Mouse (Mus musculus) gastrocnemius, adult 8-10 months (tissue): ENCODE measurements at regions not wholly inside any gene's neighbourhood (a gene's known extent, or its start where the extent isn't known, plus 50 kb on each side); places are given as distances from the start of the nearest gene placed in this dataset.

Source experiments
- DNase-seq, 2 experiments: peaks; one replicate each; pipeline ENCODE4 v3.0.0; 2022; ENCODE audit warnings: low spot score in 2 of 2

DNA sequence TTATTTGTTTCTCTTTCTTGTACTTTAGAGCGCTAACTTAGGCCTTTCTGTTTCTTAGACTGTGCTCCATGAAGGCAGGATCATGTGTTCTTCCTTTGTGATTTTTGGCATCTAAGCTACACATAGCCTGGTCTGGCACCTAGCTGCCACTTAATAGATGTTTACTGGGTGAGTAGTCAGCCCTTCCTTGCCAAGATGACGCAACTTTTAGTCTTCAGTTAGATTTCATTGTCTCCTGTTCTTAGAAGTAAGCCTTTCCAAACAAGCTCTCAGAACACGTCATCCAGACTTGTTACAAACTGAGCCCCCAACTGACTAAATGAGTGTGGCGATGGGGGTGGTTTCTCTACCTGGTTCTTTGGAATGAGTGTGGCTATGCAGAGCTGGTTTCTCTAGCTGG lies 85.4 kb upstream of the Rapgef5 start:
- no peak for DNase-seq

DNA sequence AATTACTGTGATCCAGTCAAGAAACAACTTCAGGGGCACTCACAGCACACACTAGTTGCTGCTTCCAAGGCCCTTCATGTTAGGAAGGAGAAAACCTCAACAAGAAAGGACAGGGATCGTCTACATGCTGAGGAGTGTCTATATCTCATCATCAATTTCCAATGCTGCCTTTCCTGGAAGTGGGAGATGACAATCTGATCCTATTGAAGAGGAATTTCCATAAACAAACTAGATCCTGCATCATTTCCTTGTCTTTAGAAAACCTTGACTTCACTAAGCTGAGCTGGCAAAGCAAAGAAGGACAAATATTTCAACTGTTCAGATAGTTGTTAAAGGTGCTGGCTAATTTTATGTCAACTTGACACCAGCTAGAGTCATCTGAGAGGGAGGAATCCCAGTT lies 83.5 kb upstream of the Rapgef5 start:
- DNase-seq = no peak

DNA sequence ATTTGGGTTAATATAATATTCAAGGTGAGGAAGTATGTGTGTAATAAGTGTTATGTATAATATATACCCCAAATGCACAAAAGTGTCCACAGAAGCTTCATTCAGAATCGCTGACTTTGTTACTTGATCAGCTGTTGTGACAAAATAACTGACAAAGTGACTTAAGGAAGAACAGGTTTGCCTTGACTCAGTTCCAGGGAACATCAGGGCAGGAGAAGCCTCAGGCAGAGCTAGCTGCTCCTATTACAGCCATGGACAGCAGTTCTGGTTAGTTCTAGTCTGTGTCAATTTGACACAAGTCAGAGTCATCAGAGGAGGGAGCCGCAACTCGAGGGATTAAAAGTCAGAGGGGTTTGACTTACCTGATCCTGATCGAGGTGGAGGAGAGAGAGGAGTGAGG lies 79.3 kb upstream of the Rapgef5 start:
- no peak for DNase-seq

DNA sequence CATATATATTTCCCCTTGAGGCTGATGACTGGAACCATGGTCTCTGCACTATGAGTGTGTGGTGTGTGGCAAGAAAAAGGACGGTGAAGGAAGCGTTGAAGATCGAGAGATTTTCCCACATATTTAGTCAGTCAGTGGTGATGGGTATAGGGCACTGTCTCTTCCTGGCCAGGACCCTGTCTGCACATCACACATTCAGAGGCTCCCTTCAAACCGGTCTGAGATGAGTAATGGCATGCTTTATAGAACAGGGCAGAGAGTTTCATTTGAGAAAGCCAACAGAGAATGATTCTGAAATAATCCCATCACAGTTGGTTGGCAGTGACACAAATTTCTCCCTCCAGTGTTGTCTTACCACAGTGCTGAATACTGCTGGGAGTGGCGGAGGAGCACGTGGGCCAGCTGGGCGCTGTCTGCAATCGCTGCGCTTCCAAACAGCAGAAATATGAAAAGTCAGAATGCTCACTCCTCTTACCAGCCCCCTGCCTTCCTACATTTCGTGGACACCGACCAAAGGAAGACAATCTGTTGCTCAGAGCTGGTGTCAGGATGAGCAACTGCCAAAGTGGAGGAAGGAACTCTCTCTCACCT lies 77.2 kb upstream of the Rapgef5 start:
- DNase-seq = no peak

DNA sequence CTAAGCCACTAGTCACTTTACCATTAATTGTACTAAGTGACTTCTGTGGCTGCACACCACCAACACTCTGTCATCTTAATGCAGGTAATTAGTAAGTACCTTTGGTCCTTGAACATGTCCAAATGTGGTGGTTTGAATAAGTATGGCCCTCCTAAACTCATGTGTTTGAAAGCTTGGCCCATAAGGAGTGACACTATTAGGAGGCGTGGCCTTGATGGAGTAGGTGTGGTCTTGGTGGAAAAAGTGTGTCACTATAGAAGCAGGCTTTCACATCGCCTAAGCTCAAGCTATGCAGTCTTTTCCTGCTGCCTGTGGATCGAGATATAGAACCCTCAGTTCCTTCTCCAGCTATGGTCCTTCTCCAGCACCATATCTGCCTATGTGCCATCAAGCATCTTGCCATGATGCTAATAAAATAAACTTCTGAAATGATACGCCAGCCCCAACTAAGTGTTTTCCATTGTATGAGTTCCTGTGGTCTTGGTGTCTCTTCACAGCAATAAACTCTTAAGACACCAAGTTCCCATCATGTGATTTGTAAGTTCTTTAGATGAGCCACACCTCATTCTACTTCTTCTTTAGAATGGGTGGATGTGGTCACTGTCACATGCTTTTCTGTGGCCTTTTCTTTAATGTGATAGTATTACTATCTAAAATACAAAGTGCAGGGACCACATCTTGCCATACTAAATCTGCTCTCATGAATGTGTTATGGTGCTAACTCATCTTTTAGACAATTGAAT lies 71.9 kb upstream of the Rapgef5 start:
- no peak for DNase-seq

DNA sequence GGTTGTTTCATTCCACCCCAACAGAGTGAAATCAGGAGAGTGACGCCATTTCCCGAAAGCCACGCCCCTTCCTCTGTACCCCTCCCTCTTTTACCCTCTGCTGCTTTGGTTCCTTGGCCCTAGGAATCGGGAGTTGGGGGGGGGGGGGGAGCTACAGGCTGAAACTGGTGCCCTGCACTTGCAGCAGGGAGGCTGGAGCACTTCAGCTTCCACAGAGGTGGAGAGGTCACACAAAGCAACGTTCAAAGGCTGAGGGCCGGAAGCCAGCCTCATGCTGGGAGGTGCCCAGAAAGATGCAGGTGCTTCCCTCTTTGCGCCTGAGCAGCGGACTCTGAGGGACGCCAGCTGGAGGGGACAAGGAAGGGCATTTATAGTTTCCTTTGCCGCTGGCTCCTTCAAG lies 69.1 kb upstream of the Rapgef5 start:
- no peak for DNase-seq

DNA sequence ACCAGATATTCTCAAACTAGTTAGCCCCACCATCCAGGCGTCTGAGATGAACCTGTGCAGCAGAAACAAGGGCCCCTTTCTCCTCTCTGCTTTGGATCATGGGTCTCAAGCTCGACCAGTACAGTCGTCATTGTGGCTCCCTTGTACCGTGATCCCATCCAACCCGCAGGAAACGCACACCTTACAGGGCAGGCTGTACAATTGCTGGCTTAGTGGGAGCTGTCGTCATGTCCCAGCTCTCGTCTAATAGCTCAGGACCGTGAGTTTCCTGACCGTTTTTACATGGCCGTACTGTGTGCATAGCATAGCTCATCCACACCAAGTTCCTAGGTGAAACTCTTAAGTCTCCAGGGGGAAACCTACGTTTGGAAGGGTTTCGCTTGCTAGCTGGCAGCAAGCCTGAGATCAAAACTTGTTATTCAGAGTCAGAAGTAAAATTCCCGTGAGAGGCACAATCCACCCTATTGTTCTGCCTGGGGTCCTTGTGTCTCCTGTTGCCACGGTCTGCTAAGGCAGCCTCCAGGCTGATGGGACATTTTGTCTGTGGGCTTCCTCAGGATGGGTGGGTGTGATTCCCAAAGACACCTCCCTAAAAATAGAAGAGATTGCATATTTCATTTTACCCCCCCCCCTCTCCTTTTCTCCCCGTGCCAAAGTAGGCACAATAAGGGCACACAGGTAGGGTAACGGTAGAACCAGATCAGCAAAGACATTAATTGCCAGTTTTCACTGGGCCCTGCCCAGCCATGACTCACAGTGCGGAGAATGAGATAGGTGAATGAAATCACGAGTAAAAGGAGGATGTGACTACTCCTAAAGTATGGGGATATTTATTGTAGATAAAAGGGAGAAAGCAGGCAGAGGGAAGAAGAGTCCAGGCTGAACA lies 68.2 kb upstream of the Rapgef5 start:
- DNase-seq = no peak

DNA sequence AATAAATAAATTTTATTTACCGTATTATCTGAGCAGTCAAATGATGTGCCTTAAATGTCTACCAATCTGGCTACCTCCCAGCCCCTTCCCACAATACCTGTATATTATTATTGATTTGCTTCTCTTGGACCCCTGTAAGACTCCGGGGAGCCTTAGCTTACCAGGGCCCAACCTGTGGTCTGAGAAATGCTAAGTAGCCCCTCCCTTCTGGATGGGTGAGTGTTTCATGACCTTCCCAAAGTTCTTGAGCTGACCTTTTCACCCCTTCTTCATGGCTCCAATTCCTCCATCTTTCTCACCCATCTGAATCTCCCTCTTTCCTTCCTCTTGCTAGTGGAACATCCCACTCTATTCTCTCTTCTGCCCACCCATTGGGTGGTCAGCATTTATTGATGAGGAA lies 67.2 kb upstream of the Rapgef5 start:
- DNase-seq = no peak

DNA sequence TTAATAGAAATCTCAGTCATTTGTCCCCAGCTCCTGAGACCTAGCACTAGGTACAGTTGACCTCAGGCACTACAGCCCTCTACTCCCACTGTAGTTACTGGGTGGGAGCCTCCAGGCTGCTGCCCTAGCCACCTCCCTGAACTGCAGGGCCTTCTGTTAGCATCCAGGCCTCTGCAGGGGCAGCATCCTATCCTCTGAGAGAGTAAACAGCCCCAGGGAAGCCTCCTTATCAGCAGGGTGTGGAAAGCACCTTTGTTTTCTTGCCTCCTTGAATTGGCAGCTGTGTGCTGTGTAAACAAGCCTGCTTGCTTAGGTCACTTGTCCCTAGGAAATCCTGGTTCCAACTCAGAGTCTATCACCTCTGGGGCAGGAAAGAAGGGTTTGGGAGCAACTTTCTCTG lies 66.2 kb upstream of the Rapgef5 start:
- DNase-seq = no peak

DNA sequence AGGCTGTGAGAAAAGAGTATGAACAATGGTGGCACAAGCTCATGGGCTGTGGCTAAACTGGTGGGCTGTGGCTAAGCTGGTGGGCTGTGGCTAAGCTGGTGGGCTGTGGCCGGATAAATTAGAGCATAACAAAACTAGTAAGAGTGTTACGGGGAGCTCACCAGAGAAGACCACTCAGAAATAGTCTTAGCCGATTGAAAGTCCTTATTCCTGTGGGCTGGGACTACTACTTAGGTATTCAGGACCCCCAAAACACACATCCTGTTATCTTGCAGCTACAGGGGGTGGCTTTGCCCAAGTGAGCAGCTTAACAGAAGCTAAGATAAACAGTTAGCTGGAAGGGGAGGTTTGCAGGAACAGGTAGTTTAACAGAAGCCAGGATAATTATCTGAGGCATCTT lies 65.4 kb upstream of the Rapgef5 start:
- DNase-seq = no peak

DNA sequence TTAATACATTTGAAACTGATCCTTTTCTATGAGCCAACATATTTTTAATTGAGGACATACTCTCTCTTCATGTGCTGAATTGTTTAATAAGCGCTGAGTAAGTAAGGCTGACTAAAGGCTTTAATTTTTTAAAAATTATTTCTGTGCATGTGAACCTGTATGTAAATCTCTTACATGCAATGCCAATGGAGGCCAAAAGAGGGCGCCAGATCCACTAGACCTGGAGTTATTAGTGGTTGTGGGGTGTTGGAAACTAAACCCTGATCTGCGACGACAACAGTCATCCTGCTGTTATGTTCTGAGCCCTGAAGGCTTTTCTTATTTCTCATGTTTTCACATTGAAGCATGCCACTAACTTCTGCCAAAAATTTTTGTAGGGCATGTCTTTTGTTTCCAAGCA lies 64.8 kb upstream of the Rapgef5 start:
- DNase-seq = no peak

DNA sequence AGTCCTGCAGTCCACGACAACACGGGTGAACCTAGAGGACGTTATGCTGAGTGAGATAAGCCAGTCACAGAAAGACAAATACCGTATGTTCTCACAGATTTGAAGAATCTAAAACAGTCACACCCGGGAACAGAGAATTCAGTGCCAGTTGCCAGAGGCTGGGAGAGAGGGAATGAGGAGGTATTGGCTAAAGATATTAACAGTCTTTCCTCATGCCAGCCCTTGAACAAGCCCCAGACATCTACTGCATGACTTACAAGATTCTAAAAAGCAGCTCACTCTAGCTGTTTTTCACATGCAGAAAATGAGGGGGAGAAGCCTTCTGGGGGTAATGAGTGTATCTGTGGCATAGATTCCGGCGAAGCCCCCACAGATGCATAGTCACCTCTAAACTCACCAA lies 60.5 kb upstream of the Rapgef5 start:
- no peak for DNase-seq

DNA sequence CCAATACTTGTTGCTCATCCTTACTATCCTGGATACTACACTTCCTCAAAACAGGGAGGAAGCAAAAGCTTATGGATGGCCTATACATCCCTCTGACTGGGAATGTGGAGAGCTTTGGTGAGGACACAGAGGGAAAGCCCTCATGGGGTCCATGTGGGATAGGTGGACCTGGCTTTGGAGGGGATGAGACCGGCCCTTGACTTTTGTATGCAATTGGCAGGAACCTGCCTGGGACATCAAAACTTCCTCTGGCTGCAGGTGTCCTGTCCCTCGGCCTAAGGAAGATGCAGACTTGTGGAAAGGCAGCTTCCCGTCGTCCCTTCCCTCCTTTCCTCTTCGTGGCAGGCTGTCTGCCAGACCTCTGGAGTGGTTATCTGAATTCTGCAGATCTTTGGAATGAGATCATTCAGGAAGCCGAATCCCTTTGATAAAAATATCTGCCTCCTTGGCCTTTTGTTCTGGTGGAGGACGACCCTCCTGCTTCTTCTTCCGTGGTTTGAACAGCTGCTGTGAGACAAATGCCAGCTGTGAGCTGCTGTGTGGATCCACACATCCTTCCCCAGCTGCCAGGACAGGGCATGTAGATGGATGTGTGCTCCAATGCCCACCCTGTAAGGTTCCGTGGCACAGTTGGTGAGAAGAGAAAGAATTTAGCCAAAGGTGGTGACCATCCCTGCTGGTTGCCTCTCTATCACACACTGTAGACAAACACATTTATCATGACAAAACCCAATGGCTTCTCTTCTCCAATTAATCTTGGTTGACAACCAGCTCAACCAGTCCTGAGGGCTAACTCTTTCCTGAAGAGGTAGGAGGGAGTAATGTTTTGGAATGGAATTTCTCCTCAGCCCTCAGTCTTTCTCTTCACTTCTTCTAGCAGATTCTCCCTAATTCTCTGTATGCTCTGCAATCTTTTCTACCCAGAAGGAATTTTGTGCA lies 57.9 kb upstream of the Rapgef5 start:
- no peak for DNase-seq

DNA sequence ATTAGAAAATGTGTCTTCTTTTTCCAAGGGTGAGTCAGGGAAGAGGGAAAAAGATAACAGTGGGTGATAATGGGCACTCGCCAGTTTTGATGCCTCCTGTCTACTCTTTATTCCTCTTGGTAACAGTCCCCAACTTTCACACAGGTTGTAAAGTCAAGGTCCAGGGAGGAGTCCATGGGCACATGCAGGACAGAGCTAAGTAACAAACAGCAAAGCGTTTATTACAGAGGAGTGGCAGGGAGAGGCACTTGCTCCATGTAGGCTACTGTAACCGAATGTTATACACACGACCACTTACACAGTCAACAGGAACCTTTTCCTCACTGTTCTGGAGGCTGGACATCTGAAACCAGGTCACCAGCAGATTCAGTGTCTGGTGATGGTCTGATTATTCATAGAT lies 56.7 kb upstream of the Rapgef5 start:
- DNase-seq = no peak

DNA sequence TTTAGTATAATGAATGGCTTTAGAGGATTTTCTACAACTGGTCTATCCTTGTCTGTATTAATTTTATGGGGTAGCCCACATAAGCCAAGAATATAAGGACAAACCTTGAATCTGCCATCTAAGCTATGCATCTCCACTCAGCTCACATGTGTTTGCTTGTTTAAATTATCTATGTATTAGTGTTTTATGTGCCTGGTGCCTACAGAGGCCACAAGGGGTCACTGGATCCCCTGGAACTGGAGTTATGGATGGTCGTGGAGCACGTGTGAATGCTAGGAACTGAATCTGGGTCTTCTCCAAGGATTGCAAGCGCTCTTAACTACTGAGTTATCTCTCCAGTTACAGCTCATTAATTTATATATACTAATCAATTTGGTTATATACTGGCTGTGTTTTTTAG lies 51.1 kb upstream of the Rapgef5 start:
- DNase-seq = no peak

DNA sequence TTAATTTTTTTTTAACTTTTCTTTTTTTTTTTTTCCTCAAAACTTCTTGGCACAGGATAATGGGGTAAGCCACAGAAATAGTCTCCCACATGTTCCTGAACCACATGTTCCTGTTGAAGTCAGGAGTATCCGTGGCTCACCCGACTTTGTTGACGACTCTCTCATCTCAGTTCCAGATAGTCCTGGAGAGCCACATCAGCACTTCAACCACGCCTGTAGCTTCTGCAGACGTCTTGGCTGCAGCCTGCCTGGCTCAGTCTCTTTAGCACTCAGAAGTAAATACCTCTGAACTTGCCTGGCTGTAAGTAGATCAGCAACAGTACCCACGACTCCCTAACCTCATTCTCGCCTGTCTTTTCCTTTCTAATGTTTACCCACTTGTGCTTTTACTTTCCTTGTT lies 50.3 kb upstream of the Rapgef5 start:
- no peak for DNase-seq
